Mouse (Mus musculus) frontal cortex, adult (tissue): ENCODE data around the gene Tcf7l2.
A peak's percentile ranks its signal among the peaks of the same experiment; 100 is the strongest.

ENCODE experiments used
- ATAC-seq: cut with Nextera tagmentation; 2 replicates; pipeline ENCODE4 v1.9.2; 2017; ENCODE audit warnings: mild to moderate bottlenecking, moderate library complexity, mixed read lengths; ENCODE audit not compliant: low TSS enrichment

The Tcf7l2 gene

DNA sequence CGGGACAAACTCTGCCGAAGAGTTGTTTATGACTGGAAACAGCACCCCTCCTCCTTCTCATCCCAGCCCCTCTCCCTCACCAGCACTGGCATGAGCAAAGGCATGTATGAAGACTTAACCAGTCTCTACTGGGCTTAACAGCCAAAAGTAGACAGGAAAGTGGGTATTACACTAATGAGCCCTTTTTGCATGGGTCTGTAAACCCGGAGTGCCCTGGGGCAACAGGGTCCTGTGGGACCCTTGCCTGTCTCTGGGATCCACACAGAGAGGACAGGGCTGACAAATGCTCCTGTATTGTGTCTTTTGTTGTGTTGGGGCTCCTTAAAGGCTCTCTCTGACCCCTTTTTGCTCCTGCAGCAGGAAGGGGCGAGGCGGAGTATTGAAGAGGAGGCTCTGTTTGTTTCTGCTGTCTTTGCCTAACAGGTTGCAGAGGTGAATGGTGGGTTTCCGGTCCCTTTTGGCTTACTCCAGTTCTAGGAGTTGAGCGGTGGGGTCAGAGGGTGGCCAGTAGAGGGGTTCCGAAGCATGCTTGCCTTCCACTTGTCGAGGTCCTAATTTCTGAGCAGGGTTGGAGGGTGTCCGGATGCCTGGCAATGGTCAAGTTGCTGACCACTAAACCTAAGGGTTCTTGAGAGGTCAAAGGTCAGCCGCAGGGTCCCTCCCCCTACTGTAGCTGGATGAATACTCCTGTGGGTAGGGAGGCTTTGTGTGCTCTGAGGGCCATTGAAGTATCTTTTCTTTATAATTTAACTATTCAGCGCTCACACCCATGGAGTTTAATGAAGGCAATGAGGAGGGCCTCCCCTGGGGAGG is 161.2 kb downstream of the Tcf7l2 start:
- ATAC-seq, result no peak

- peak; percentile 44 for ATAC-seq
Measured at GRCm38 (mm10) chr19:55909039-55909438, 167.4 kb downstream of the Tcf7l2 start.

GRCm38 (mm10) chr19:55911941-55912340 is 170.3 kb downstream of the Tcf7l2 start:
- no peak for ATAC-seq

DNA sequence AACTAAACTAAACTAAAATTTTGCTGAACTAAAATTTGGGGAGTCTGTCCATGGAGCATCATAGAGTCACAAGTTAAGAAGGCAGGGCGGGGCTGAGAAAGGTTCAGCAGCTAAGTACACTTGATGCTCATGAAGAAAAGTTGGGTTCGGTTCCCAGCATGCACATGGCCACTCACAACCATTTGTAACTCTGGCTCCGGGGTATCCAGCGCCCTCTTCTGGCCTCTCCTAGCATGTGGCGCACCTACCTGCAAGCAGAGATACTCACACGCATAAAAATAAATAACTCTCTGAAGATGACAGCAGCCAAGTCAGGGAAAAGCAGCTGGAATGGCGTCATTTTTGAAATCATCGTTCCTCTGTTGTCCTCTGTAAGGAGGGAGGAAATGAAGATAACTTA is 171.2 kb downstream of the Tcf7l2 start:
- ATAC-seq, result no peak

- no peak for ATAC-seq
Measured at GRCm38 (mm10) chr19:55913585-55913984, 172.0 kb downstream of the Tcf7l2 start.

GRCm38 (mm10) chr19:55914614-55915211 is 173.1 kb downstream of the Tcf7l2 start:
- no peak; the same call in 1 of the 2 replicates for ATAC-seq

GRCm38 (mm10) chr19:55915506-55915905 is 173.9 kb downstream of the Tcf7l2 start:
- no peak for ATAC-seq

DNA sequence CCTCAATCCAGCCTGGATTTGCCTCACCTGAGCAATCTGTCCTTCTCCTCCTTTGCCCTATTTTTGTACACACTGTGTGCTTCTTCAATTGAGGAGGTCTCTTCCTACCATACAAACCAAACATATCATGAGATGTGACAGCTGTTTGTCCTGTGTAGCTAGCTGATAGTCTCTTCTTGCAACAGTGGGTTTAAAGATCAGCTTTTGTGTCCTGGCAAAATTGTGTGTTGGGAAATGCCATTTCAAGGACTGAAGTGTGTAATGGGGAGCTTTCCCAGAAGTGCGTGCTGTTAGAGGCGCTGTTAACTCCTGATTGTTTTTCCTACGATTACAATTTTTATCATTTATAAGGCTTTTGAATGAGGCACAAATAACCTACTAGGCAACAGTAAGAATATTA is 174.6 kb downstream of the Tcf7l2 start:
- ATAC-seq, result no peak

- no peak for ATAC-seq
Measured at GRCm38 (mm10) chr19:55923789-55924426, 182.3 kb downstream of the Tcf7l2 start.

DNA sequence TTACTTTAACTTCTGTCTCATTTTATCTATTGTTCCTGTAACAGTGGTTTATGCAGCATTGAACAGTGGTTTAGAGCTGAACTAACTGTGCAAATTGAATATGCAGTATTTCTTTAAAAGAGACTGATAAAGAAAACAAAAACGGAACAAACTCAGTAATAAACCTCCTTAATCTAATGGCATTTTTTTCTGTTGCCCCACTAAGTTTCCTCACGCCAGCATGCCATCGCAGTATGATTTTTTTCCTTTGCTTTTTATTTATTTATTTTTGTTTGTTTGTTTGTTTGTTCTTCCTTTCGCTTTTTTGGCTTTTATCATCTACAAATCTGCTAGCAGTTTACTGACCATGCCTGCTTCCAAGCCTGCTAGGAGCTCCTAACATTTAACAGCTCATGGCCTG is 183.2 kb downstream of the Tcf7l2 start:
- ATAC-seq, result no peak

GRCm38 (mm10) chr19:55925425-55925803 is 183.8 kb downstream of the Tcf7l2 start:
- no peak for ATAC-seq

DNA sequence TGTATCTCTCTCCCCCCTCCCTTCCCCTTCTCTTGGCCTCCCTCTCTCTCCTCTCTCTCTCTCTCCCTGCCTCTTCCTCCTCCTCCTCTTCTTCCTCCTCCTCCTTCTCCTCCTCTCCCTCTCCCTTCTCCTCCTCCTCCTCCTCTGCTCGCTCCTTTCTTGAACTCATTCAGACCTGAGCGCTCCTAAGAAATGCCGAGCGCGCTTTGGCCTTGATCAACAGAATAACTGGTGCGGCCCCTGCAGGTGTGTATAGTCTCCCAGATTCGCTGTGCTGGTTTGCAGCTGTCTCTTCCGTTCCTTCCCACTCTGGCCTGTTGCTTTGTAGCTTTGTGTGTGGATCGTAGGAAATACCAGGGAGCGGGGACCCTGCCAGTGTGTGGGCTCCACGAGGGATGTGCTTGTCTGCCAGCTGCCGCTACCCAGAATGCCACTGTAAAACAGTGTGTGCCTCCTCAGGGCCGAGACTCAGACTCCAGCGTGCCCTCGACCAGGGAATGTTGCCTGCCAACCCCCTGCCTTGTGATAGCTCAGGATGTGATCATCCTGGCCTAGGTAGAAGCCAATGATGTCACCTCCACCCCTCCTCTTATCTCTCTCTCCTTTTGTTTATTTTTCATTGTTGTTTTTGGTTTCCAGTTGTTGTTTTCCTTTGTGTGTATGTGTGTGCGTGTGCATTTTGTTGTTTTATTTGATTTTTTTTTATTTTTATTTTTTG is 184.3 kb downstream of the Tcf7l2 start:
- no peak for ATAC-seq

DNA sequence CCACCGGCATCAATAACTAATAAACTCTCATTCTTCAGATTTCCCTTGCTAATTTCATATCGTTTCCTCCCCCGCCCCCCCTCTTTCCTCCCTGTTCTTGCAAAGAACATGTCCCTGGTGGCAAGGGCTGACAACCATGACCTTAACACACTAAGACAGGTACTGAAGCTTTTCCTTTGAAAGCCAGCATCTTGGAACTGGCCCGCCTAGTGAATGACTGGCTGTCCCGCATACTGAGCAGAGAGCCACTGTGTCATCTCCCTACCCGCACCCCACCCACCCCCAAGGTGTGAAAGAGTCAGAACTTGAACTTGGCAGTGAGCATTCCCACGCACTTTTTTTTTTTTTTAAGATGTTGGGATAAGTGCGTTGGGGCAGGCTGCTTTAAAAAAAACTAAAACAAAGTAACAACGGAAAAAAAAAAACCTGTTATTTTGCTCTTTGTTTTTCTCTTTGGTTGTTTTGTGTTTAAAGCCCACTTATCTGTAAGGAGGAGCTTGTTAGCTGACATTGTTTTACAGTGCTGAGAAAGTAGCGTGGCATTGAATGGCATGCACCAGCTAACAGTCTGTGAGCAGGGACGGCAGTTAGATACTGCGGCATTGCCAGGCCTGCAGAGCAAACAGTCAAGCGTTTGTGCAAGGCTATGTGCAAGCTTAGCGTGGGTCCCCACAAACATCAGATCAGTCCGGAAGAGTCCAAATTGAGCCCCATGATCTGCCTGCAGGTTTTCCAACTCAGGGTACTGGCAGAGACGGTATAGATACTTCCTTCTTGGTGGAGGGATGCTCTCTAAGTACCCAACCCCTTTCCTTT is 185.4 kb downstream of the Tcf7l2 start:
- no peak for ATAC-seq

- ATAC-seq, result no peak
Measured at GRCm38 (mm10) chr19:55927674-55928061, 186.0 kb downstream of the Tcf7l2 start.

DNA sequence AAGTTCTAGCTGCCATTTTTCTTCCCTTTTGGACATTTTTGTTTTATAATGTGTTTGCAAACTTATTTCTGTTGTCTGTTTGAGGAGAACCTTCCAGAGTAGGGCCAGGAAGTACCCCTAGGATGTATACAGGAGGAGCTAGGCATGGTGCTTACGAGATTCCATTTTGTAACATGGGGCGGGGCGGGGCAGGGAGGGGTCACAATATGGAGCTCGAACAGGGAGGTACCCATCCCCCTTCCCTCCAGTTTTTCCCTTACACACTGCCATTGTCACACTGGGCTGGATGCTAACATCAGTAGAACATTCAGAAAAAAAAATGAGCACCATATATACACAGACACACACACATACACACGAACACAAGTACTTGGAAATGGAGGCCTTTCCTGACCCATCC is 187.1 kb downstream of the Tcf7l2 start:
- no peak for ATAC-seq

DNA sequence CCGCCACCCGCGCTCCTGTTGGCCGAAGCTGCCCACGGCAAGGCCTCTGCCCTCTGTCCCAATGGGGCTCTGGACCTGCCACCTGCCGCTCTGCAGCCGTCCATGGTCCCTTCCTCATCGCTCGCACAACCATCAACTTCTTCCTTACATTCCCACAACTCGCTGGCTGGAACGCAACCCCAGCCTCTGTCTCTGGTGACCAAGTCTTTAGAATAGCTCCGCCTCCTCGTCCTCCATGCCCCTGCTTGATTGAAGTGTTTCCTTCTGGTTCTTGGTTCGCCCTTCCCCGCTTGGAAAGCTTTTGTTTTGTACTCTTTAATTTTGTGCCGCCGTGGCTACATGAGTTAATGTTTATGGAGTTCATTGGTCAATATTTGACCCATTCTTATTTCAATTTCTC is 190.0 kb downstream of the Tcf7l2 start:
- no peak for ATAC-seq

- ATAC-seq, result no peak
Measured at GRCm38 (mm10) chr19:55933947-55934729, 192.5 kb downstream of the Tcf7l2 start.

GRCm38 (mm10) chr19:55934730-55935003 is 193.0 kb downstream of the Tcf7l2 start:
- ATAC-seq, result no peak

DNA sequence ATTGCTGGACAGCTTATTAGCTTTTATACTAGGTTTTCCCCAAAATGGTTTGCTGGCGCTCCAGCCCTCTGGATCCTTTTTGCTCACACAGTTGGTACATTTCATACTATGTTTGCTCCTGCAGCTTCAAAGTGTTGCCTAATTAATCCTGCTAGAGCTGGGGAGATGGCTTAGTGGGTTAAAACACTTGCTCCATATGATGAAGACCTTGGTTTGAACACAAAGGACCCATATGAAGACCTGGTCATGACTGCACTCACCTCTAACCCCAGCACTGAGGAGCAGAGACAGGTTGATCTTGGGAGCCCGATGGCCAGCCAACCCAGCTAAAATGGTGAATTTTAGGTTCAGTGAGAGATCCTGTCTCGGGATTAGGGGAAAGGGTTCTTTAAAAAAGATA is 195.4 kb downstream of the Tcf7l2 start:
- no peak for ATAC-seq

GRCm38 (mm10) chr19:55938254-55939046 is 196.8 kb downstream of the Tcf7l2 start:
- no peak for ATAC-seq
